Mouse (Mus musculus) hindbrain, postnatal 0 days (tissue): ENCODE results near the gene Col4a2. TPM values are rescaled to one million over a fixed set of nuclear protein-coding genes. Genes with fewer than 3 reads are reported as not detected.

Experiments
- ATAC-seq: fragments of 200-750 bp; cut with Nextera tagmentation; 2 replicates; pipeline ENCODE4 v1.8.0; 2017; ENCODE audit warnings: mild to moderate bottlenecking, moderate TSS enrichment, moderate library complexity
- DNase-seq: peaks from one replicate; pipeline ENCODE4 v3.0.0-alpha.2; 2015; ENCODE audit warnings: low spot score
- H3K27ac ChIP-seq: fragments of 300-500 bp; sonication (generic); 2 replicates; pipeline ENCODE4 v1.5.1; 2014; ENCODE audit warnings: mild to moderate bottlenecking
- H3K27me3 ChIP-seq: fragments of 300-500 bp; sonication (generic); 2 replicates; pipeline ENCODE4 v1.6.1; 2014; ENCODE audit warnings: low read length, mixed read lengths; ENCODE audit not compliant: insufficient read depth
- H3K36me3 ChIP-seq: fragments of 300-500 bp; sonication (generic); 2 replicates; pipeline ENCODE4 v1.6.1; 2014; ENCODE audit warnings: low read length, mixed read lengths; ENCODE audit not compliant: insufficient read depth
- H3K4me1 ChIP-seq: fragments of 300-500 bp; sonication (generic); 2 replicates; pipeline ENCODE4 v1.6.1; 2014; ENCODE audit warnings: antibody characterized with exemption, low read length, mixed read lengths; ENCODE audit not compliant: insufficient read depth
- H3K4me2 ChIP-seq: fragments of 300-500 bp; sonication (generic); 2 replicates; pipeline ENCODE4 v1.6.1; 2014; ENCODE audit warnings: low read depth, mild to moderate bottlenecking, low read length, moderate library complexity, mixed read lengths
- H3K4me3 ChIP-seq: fragments of 300-500 bp; sonication (generic); 2 replicates; pipeline ENCODE4 v1.5.1; 2014; ENCODE audit warnings: low read length
- H3K9ac ChIP-seq: fragments of 300-500 bp; sonication (generic); replicated peaks from 2 replicates; pipeline ENCODE4 v1.6.1; 2014; ENCODE audit warnings: mild to moderate bottlenecking, low read length, moderate library complexity, mixed read lengths
- H3K9me3 ChIP-seq: fragments of 300-500 bp; sonication (generic); 2 replicates; pipeline ENCODE4 v1.6.1; 2016; ENCODE audit warnings: low read length, mixed read lengths
- CTCF ChIP-seq: IDR thresholded peaks from 2 replicates; pipeline ENCODE4 v1.5.1; 2016; ENCODE audit warnings: antibody characterized with exemption, control low read depth, low read depth
- WGBS: fragments of 180-500 bp; shearing (Covaris S2); extraction: QIAGEN DNeasy Blood & Tissue Kit; methylation state at CpG from one replicate; pipeline ENCODE4 v1.1.7; 2014; 5-methylcytosine and 5-hydroxymethylcytosine counted together
- polyA plus RNA-seq: library from polyadenylated mRNA; unstranded; fragments of >200 nt; fragmentation: Nextera tagmentation; extraction: Ambion mirVana; gene quantifications from 2 replicates; pipeline ENCODE4 v1.2.1, GENCODE M21; 2015
- total RNA-seq: library from RNA; depleted of rRNA; stranded (reverse); fragments of >200 nt; gene quantifications from 2 replicates; pipeline ENCODE4 v1.2.3, GENCODE M21; 2014

Gene Col4a2
- total and polyA plus RNA-seq, 2 experiments from 2014 or later, result 27.8 to 76.6 TPM

DNA sequence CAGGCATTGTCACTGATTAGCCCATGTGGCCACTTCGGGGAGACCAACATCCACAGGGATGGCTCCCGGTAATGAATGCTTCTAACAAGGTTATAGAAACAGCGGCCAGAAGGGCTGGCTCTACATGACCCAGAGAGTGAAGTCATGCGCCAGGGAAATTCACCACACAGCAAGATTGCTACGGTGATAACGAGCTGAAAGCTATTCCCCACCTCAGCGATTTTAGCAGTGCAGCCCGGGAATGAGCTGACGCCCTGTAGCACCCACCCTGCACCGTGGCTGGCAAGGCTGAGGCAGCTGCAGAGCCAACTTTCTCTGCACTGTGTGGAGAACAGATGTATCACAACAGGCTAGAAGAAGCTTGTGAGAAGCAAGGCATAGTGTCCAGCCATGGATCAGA is 30.5 kb upstream of the Col4a2 start:
- no peak for TF ChIP-seq CTCF
- H3K27me3 ChIP-seq, result no peaks in the 10 kb centered on the region
- 0 out of 2 replicates have a peak, but pooled peaks have one; percentile 13 for ATAC-seq
- no peaks in the 10 kb centered on the region for H3K9me3 ChIP-seq
- no peak overlapping the region for H3K27ac ChIP-seq
- WGBS, result 54% methylated on average over 10 of the region's 10 CpGs
- H3K9ac ChIP-seq, result no peak overlapping the region
- H3K4me3 ChIP-seq, result no peak overlapping the region
- no peaks in the 10 kb centered on the region for H3K36me3 ChIP-seq
- DNase-seq, result no peak
- H3K4me1 ChIP-seq, result peaks cover 14% of the 10 kb centered on the region
- H3K4me2 ChIP-seq, result no peak overlapping the region

DNA sequence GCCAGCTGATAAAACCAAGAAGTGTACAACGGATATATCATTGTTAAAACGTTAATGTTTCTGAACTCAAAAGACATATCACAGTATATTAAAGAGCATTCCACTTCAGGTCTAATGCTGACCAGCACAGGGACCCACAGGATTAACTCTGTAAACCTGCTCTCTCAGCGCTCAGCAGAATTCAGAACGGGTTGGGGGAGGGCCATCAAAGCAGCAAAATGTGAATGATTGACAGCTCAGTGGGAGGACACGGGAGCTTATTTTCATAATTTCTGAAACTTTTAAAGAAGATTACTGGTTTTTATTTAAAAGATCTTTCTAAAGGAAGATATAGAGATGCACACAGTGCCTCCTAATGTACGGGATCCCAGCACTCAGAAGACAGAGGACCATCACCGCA is 29.9 kb upstream of the Col4a2 start:
- Histone ChIP-seq H3K4me3 (no peak overlapping the region), H3K9ac (no peak overlapping the region), H3K4me2 (no peak overlapping the region), H3K4me1 (peaks cover 14% of the 10 kb centered on the region), H3K9me3 (no peaks in the 10 kb centered on the region), H3K36me3 (no peaks in the 10 kb centered on the region), H3K27ac (no peak overlapping the region), H3K27me3 (no peaks in the 10 kb centered on the region)
- no peak for TF ChIP-seq CTCF
- no peak for DNase-seq
- 74% methylated on average over 7 of the region's 7 CpGs for WGBS
- ATAC-seq, result no peak

DNA sequence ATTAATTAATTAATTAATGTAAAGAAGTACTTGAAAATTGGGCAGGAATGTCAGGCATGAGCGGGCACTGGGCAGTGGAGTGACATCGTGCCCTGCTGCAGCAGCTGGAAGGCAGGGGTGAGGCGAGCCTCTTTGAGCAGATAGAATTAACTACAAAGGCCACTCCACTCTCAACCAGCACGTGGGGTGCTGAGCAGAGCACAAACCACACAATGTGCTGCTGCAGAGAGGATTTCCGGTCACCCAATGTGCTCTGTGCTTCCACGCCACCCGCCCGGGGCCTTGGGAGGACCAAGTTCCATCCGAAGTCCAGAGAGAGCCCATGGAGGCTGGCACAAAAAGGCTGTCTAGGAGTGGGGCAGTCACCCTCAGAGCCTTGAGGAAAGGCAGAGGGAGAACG is 29.4 kb upstream of the Col4a2 start:
- DNase-seq (no peak), ATAC-seq (no peak)
- Histone ChIP-seq H3K36me3 (no peaks in the 10 kb centered on the region), H3K27ac (no peak overlapping the region), H3K4me2 (no peak overlapping the region), H3K4me1 (peaks cover 10% of the 10 kb centered on the region), H3K9me3 (no peaks in the 10 kb centered on the region), H3K27me3 (no peaks in the 10 kb centered on the region), H3K4me3 (no peak overlapping the region), H3K9ac (no peak overlapping the region)
- TF ChIP-seq CTCF, result no peak
- WGBS, result 55% methylated on average over 10 of the region's 10 CpGs

DNA sequence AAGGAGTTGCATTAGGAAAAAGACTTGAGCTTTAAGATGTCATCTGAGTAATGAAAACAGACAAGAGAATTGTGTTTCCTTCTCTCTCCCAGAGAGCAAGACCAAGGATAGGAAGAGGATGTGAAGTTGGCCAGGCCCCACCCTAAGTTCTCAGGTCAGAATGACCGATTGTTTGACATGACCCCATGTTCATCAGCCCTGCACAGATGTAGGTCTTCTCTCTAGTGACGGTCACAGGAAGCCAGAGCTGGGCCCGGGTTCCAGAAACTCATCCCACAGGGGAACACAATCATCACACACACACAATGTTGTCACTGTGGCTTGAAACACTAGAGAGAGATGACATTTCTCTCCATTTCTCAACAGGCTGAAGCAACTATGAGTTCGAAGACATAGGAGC is 27.2 kb upstream of the Col4a2 start:
- Histone ChIP-seq H3K36me3 (no peaks in the 10 kb centered on the region), H3K27me3 (no peaks in the 10 kb centered on the region), H3K4me2 (no peak overlapping the region), H3K27ac (no peak overlapping the region), H3K4me1 (peaks cover under 1% of the 10 kb centered on the region; the same call in 1 of the 2 replicates), H3K4me3 (no peak overlapping the region), H3K9me3 (no peaks in the 10 kb centered on the region), H3K9ac (no peak overlapping the region)
- no peak for ATAC-seq
- 71% methylated on average over 4 of the region's 4 CpGs for WGBS
- TF ChIP-seq CTCF, result no peak
- DNase-seq, result no peak

DNA sequence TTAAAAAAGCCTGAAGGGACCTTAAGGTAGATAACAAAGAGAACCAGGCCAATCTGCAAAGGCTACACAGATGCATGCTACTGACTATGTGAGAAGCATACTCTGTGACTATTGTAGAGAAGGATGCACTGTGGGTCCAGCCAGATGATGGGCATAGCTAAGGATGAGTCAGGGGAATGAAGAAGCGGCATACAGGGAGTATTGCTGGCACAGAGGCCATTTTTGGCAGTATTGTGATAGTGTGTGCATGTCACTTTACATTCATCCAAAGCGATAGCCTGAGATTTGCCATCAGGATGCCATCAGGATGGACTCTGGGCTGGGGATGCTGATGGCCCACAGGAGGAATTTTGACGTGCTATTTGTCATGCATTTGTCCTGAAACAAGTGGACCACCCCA is 25.5 kb upstream of the Col4a2 start:
- no peaks in the 10 kb centered on the region for H3K27me3 ChIP-seq
- no peak overlapping the region for H3K4me2 ChIP-seq
- 49% methylated on average over 3 of the region's 3 CpGs for WGBS
- ATAC-seq, result no peak
- no peaks in the 10 kb centered on the region for H3K36me3 ChIP-seq
- H3K4me1 ChIP-seq, result peaks cover 3% of the 10 kb centered on the region; the same call in 1 of the 2 replicates
- TF ChIP-seq CTCF, result no peak
- H3K9me3 ChIP-seq, result no peaks in the 10 kb centered on the region
- H3K27ac ChIP-seq, result no peak overlapping the region
- no peak for DNase-seq
- no peak overlapping the region for H3K9ac ChIP-seq
- H3K4me3 ChIP-seq, result no peak overlapping the region

DNA sequence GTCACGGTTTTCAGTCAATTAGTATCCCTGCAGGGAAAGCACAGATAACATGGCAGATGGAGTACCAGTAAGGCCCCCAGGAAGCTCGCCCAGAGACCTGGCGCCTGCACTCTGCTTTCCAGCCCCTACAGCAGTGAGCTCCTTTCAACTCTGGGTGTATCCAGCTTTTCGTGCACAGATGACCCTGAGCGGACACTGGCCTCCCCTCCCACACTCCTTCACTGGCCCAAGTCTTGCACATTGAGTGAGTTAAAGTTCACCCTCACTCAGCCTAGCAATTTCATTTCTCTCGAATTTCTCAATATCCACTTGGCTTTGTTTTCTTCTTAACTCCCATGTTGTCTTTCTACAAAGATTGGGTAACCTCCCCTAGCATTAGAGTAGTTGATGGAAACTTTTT is 24.3 kb upstream of the Col4a2 start:
- no peak overlapping the region for H3K4me3 ChIP-seq
- no peaks in the 10 kb centered on the region for H3K27me3 ChIP-seq
- no peak overlapping the region for H3K27ac ChIP-seq
- no peaks in the 10 kb centered on the region for H3K9me3 ChIP-seq
- no peak overlapping the region for H3K9ac ChIP-seq
- 37% methylated on average over 6 of the region's 6 CpGs for WGBS
- DNase-seq, result no peak
- no peaks in the 10 kb centered on the region for H3K36me3 ChIP-seq
- H3K4me1 ChIP-seq, result peaks cover 3% of the 10 kb centered on the region; the same call in 1 of the 2 replicates
- ATAC-seq, result no peak
- TF ChIP-seq CTCF, result no peak
- no peak overlapping the region for H3K4me2 ChIP-seq

DNA sequence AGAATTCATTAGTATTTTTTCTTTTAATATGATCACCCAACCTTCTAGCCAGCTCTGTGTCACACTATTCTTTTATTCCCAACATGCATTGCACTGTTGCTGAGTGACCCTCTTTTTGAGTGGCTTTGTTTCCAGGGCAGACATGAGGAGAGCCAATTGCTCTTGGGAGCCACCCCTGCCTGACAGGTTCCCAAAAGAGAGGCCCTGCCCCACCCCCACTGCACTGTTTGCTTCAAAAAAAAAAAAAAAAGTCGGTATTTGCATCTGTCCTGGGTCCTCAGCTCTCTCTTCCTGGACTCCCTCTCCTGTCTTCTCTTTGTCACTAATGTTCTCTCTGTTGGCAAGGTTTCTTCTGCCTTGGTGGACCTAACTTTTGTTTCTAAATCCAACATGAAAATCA is 22.1 kb upstream of the Col4a2 start:
- Histone ChIP-seq H3K27me3 (no peaks in the 10 kb centered on the region), H3K4me1 (peaks cover 3% of the 10 kb centered on the region; the same call in 1 of the 2 replicates), H3K4me3 (no peak overlapping the region), H3K27ac (no peak overlapping the region), H3K9me3 (no peaks in the 10 kb centered on the region), H3K9ac (no peak overlapping the region), H3K4me2 (no peak overlapping the region), H3K36me3 (no peaks in the 10 kb centered on the region)
- DNase-seq (no peak), ATAC-seq (no peak)
- WGBS, result 0% methylated on average over 1 of the region's 1 CpGs
- TF ChIP-seq CTCF, result no peak
